Mouse (Mus musculus): ENCODE measurements around the gene Cracr2a.

GRCm38 (mm10) chr6:127717239-127718137 lies 156.3 kb downstream of the Cracr2a start:
- TF ChIP-seq CTCF (IDR thresholded peaks at IDR 0.05; ENCODE audit: control insufficient read depth, insufficient read depth, low read length) (no peak), POLR2A (IDR thresholded peaks at IDR 0.05; ENCODE audit: borderline replicate concordance, control insufficient read depth, low read depth, low read length) (no peak)

Data from bone marrow, adult 2 months (tissue).